Mouse (Mus musculus) gastrocnemius, adult 8-10 months (tissue): ENCODE results near the gene Spen. TPM values are rescaled to one million over a fixed set of nuclear protein-coding genes. Genes with fewer than 3 reads are reported as not detected.
"Not testable (repeated sequence)": the region's sequence is repeated elsewhere in the genome, so short reads cannot be mapped to it uniquely, and the experiment has no call there.

ENCODE experiments used
- DNase-seq, 2 experiments: peaks; one replicate each; pipeline ENCODE4 v3.0.0; 2022; ENCODE audit warnings: low spot score in 2 of 2
- total RNA-seq, 4 experiments: library from RNA; stranded (reverse); gene quantifications; 2 replicates each; pipeline ENCODE4 v1.2.4; 2022

The Spen gene
- total RNA-seq, 4 experiments from 2014 or later = 17.0 to 23.9 (median 23.5) TPM

DNA sequence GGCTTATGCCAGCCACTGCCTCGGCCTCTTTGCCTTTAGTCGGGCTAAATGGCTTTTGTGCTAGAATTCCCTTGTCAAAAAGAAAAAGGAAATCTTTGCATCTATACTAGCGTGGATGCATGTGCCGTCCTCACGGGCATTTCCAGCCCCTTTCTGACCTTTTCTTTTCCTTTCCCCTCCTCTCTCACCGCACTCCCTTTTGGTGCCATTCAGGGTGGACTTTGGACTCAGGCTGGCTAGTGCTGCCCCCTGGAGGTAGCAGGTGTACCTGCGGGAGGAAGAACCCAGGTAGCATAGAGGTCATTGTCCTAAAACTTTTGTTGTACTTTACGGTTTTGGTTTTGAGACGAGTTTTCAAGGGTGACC lies 21.5 kb upstream of the Spen start:
- peak; percentile 66 to 69 for DNase-seq

GRCm38 (mm10) chr4:141559131-141559897 lies 20.9 kb upstream of the Spen start:
- DNase-seq = peak; percentile 73 to 78

DNA sequence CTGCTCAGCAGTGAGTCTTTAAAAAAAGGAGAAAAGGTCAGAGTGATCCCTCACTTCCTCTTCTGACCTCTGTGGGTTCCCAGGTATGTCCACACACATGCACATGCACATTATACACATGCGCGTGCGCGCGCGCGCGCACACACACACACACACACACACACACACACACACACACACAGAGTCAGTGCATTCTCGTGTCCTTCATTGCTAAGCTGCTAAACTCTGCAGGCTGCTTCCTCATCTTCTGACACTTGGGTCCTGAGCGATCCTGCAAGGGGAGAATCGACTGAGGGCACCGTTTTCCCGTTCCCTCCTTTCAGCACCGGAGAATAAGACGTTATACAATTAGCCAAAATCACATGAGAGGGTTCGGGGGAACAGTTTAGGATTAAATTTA lies 20.3 kb upstream of the Spen start:
- no peak for DNase-seq

DNA sequence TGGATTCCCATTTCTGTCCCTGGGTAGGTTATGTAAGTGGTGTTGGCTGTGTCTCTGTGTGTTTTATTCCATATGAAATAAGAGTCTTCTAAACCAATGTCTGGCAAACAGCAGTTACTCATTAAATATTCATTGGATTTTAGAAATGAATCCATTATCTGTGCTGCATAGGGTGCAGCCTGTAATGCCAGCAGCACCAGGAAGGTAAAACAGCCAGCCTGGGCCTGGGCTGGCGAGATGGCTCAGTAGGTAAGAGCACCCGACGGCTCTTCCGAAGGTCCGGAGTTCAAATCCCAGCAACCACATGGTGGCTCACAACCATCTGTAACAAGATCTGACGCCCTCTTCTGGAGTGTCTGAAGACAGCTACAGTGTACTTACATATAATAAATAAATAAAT lies 17.8 kb upstream of the Spen start:
- DNase-seq = not testable (repeated sequence)

GRCm38 (mm10) chr4:141554255-141554865 lies 16.0 kb upstream of the Spen start:
- DNase-seq = not testable (repeated sequence)

GRCm38 (mm10) chr4:141552484-141552883 lies 14.1 kb upstream of the Spen start:
- no peak for DNase-seq

DNA sequence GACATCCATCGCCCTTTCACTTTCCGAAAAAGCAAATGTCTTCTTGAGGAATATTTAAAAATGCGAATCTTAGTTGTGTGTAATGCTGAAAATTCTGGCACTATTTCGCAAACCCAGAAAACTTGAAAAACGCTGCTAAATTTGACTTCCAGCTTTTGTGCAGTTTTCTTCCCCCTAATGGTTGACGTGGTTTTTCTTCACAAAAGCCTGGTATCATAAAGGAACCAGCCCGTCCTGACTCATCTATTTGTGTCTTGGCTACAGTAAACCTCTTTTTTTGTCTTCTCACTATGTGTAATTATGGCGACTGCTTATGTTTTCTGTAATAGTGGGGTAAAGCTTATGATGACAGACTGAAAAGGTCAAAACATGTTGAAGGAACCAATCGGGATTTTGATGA lies 8.9 kb upstream of the Spen start:
- DNase-seq = no peak

DNA sequence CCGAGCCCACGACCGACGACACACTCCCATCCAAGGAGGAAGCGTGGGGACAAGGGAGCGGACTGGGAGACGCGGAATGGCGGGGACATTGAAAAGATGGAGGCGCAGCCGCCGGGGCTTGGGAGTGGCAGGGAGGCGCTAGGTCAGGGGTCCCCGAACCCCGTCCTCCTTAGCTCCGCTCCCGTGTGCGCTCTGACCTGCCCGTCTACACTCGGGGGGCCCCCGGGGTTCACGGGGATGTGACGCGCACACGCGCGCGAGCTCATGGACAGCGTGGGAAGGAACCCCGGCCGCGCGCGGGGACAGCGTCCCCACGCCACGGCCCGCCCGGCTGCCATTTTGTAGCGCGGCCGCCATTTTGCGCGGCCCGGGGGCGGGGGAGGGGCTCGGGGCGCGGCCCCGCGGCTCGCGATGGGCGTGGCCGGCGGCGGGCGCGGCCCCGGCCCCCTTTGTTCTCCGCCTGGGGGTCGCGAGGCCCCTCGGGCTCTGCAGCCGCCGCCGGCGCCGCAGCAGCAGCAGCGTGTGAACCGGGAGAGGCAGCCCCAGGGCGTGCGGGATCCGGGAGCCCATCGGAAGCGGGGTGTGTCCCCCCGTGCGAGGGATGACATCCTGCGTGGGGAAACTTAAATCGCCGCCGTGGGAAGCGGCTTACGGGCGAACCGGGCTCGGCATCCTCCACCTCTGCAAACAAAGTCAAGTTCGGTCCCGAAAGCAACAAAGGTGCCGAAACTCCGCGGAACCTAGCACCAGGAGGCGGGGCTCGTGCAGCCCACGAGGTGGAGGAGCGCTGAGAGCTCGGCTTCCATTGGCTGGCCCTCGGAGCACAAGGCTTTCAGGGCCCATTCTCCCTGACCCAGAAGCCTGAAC lies 8.2 kb upstream of the Spen start:
- peak; percentile 69 to 78 for DNase-seq

DNA sequence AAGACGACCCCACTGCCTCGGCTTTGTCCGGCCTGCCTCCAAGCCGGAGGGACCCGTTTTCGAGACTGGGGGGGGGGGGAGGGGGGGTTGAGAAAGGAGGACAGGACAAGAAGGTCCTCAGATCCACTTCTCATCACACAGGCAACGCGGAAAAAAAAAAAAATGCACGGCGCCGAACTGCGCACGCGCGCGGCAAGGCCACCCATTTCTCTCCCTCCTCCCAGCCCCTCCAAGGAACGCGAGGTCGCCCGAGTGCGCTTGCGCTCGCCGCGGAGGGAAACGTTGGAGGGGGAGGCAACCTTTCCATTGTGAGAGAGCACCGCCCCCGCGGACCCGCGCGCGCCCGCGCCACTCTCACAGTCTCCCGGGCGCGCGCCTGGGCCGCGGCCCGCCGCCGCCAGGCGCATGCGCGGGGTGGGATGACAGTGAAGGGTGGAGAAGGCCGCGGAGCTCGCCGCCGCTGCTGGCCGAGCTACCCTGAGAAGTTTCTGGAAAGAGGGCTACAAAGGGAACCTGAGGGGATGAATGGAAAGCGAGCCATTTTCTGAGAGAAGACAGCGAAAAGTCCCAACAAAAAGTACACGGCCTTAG lies 7.4 kb upstream of the Spen start:
- peak; percentile 98 to 99 for DNase-seq

- peak; percentile 64 to 74 for DNase-seq
These were observed 6.8 kb upstream of the Spen start for GRCm38 (mm10) chr4:141545071-141545742.

DNA sequence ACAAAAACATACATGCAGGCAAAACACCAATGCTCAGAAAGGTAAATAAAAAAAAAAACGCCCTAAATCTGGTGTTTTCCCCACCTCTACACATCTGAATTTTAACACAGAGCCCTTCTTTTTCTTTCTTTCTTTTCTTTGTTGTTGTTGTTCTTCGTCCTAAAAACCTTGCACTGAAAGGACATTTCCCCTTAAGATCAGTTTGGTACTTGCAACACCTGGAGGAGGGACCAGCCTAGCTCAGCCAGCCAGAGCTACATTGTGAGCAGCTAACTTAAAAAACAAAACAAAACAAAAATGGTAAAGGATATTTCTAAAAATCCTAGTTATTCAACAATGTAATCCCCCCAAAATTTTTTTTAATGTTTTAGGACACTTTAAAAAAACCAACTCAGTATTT lies 6.1 kb upstream of the Spen start:
- no peak for DNase-seq

DNA sequence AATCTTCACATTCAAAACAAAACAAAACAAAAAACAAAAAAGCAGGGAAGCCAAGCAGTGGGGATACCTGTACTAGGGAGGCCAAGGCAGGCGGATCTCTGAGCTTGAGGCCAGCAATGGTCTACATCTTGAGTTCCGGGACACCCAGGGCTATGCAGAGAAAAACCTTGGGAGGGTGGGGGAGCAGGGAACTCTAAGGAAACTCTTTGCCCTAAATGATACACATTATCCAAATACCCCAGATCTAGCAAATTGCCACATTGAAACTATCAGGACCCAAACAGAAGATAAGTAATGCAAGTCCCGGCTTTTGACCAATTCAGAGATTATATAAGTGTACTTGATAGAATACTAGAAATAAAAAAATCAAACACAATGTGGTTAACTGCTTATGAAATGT lies 5.2 kb upstream of the Spen start:
- no peak for DNase-seq

DNA sequence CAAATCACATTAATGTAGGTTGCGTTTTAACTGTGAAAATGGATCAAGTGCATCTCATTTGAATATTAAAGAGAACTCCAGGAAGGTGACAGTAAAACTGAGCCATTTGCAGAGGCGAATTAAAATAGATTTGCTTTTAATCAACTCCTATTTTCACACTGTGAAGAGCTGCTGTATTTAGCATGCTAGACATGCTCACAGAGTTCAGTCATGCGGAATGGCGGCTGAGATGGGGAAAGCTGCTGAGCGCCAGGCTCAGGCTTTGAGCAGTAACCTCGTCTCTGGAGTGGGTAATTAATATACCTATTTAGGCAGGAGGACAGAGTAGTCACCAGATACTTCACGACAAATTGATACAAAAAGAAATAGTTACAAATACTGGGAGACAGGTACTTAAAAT lies 3.5 kb upstream of the Spen start:
- DNase-seq = no peak

- DNase-seq = no peak
These were observed 2.4 kb upstream of the Spen start for GRCm38 (mm10) chr4:141540844-141541243.

DNA sequence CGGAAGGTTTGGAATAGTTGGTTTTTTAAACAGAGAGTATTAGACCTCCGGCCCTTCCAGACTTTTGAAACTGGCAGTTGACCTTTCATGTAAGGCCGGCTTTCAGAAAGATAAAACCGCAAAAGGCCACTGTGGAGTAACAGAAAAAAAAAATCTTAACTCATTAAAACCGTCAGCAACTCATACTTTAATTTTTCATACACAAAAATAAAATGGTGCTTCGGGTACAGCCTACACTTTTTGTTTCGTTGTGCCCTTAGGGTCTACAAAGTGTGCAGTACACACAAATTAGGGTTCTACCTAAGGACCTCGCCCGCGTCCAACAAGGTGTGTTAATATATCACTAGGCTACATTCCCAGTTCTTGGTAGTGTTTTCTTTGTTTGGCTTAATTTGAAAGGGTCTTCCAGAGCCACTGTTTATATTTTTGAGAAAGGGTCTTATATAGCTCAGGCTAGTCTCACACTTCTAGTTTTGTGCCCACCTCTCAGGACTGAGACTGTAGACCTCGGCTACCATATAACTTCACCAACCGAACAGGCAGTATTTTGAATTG lies 893 bp upstream of the Spen start:
- DNase-seq = no peak

DNA sequence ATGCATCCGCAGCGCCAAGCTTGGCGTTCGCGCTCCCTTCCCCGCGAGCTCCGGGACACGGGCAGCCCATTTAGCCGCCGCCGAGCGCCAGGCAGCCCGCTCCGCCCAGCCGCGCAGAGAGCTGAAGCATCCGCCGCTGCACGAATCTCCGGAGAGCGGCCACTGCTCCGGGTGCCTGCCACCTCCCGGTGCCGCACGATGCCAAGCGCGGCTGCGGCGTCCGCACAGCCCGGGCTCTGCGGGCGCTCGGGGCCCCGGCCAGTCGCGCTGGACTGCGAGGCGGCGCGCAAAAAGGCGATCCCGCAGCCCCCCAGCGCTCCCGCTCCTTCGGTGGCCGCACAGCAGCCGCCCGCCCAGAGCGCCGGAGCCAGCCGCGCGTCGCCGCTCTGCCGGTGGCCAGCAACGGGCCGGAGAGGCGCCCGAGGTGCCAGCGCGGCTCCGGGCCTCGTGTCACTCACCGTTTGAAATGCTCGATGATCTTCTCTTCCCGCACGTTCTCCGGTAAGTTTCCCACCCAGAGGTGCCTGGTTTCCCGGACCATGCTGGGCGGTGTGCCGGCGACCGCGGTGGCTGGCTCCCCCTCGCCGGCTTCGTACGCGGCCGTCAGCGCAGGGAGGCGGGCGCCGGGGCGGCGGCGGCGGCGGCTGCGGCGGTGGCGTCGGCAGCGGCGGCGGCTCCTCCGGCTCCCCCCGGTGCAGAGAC lies 540 bp downstream of the Spen start:
- peak; percentile 16 to 41 for DNase-seq

DNA sequence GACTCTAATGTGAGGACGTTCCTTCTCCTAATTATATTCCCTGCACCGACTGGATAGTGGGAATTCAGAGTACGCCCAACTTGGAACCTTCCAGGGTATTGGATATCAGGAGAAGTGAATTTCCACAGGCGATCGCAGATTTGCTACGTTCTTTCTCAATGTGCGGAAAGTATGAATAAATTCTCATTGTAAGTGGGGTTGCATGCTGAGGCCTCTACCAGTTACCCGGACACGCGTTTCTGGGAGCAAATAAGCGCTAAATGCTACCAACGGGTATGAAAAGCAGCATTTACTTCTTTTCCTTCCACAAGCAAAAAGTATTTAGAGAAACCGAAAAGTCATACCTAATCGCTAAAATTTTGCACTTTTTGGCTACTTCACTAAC lies 1.2 kb downstream of the Spen start:
- no peak for DNase-seq

DNA sequence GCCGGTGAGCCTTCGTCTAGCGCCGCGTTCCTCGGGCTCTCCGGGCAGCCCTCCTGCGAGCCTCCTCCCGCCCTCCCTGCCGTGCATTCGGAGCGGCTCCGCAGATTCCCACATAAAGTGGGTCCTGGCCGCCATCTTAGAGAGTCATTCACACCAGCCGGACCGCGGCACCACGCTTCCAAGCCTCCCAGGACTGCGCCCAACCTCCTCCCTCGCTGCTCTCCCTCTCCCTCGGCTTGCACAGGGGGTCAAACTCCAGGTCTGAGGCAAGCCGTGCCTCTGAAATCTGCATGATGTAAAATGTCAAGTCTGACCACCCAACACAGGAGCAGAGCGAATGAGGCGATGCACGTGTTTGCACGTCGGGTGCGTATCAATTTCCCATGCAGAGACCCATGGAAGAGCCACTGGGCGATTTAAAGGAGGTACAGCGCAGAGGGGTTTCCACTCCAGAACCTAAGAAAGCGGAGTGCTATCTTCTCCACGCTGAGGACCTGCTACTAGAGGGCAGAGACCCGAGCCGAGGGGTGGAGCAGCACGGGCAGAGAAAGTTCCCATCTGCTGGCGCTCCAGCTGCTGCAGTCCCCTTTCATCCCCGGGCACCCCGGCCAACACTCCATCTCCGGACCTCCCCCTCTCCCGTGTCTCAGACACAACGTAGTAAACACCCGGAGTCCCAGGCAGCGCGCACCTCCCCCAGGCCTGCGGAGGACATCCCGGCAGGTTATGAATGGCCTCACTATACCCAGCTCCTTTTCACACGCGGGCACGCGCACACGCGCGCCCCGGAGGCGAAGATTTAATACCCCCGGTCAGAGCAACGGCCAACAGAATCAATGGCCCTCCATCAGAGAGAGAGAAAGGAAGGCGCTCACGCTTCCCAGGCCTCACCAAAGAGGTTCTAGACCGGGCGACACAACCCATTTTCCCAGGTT lies 1.8 kb downstream of the Spen start:
- peak; percentile 40 to 52 for DNase-seq
